Mouse (Mus musculus) liver, postnatal 0 days (tissue): ENCODE measurements around the gene Wdr82. TPM values are rescaled to one million over a fixed set of nuclear protein-coding genes. Genes with fewer than 3 reads are reported as not detected.

Source experiments
- ATAC-seq: fragments of 200-750 bp; cut with Nextera tagmentation; 2 replicates; pipeline ENCODE4 v1.8.0; 2017; ENCODE audit warnings: mild to moderate bottlenecking, moderate library complexity
- DNase-seq: peaks from one replicate; pipeline ENCODE4 v3.0.0-alpha.2; 2016
- H3K27ac ChIP-seq: fragments of 300-500 bp; sonication (generic); 2 replicates; pipeline ENCODE4 v1.5.1; 2014; ENCODE audit warnings: antibody characterized with exemption, moderate library complexity, mild to moderate bottlenecking, low read depth
- H3K27me3 ChIP-seq: fragments of 300-500 bp; sonication (generic); 2 replicates; pipeline ENCODE4 v1.6.1; 2014; ENCODE audit warnings: low read length, control low read depth, mixed read lengths; ENCODE audit not compliant: insufficient read depth
- H3K36me3 ChIP-seq: fragments of 300-500 bp; sonication (generic); replicated peaks from 2 replicates; pipeline ENCODE4 v1.6.1; 2014; ENCODE audit warnings: mild to moderate bottlenecking, control low read depth, low read length, moderate library complexity, mixed read lengths; ENCODE audit not compliant: insufficient read depth
- H3K4me1 ChIP-seq: fragments of 300-500 bp; sonication (generic); 2 replicates; pipeline ENCODE4 v1.6.1; 2014; ENCODE audit warnings: antibody characterized with exemption, mild to moderate bottlenecking, control low read depth; ENCODE audit not compliant: insufficient read depth
- H3K4me2 ChIP-seq: fragments of 300-500 bp; sonication (generic); 2 replicates; pipeline ENCODE4 v1.6.1; 2014; ENCODE audit warnings: low read depth, mild to moderate bottlenecking, low read length, moderate library complexity, mixed read lengths
- H3K4me3 ChIP-seq: fragments of 300-500 bp; sonication (generic); 2 replicates; pipeline ENCODE4 v1.5.1; 2014; ENCODE audit warnings: low read depth, low read length
- H3K9ac ChIP-seq: fragments of 300-500 bp; sonication (generic); replicated peaks from 2 replicates; pipeline ENCODE4 v1.6.1; 2014; ENCODE audit warnings: mild to moderate bottlenecking, moderate library complexity
- H3K9me3 ChIP-seq: fragments of 300-500 bp; sonication (generic); 2 replicates; pipeline ENCODE4 v1.6.1; 2016; ENCODE audit warnings: mild to moderate bottlenecking, control low read depth, low read length, mixed read lengths
- CTCF ChIP-seq: sonication (generic); IDR thresholded peaks from 2 replicates; pipeline ENCODE4 v1.5.1; 2016; ENCODE audit warnings: antibody characterized with exemption, low read depth
- EP300 ChIP-seq: IDR thresholded peaks from 2 replicates; pipeline ENCODE4 v1.6.1; 2016; ENCODE audit warnings: antibody characterized with exemption, low read depth, mild to moderate bottlenecking
- WGBS: fragments of 180-500 bp; shearing (Covaris S2); extraction: QIAGEN DNeasy Blood & Tissue Kit; methylation state at CpG from one replicate; pipeline ENCODE4 v1.1.7; 2014; ENCODE audit not compliant: insufficient replicate concordance; 5-methylcytosine and 5-hydroxymethylcytosine counted together
- polyA plus RNA-seq: library from polyadenylated mRNA; unstranded; fragments of >200 nt; fragmentation: Nextera tagmentation; extraction: Ambion mirVana; gene quantifications from 2 replicates; pipeline ENCODE4 v1.2.1, GENCODE M21; 2015

The Wdr82 gene
- polyA plus RNA-seq, 1 experiment from 2014 or later, result 5.7 TPM

DNA sequence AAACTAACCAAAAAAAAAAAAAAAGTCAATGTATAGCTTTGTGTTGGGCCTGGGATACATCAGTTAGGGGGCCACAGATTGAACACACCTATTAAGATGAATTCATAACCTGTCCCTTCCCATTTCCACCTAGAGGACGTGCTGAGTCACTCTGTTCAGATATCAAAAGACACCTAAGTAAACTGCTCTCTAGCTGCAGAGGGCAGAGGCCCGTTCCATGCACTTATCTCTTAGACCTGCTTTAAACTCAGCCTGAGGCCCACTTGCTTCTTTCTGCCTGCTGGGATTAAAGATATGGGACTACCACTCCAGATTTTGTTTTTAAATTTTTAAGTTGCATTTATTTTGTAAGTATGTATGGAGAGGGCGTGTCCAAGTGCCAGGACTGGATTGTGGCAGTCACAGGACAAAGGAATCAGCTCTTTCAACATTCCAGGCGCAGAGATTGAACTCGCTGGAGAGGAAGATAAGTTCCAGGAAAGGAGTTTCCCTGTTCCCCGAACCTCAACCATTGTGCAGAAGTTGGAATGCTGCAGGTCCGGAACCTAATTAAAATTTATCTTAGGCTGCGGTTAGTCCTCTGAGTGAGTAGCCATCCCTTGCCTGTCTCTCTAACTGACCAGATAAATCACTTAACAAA lies 57.2 kb downstream of the Wdr82 start:
- no peak for DNase-seq
- TF ChIP-seq CTCF, result no peak
- TF ChIP-seq EP300, result peak; percentile 36; the same call in 1 of the 2 replicates

GRCm38 (mm10) chr9:106230051-106230733 lies 59.5 kb downstream of the Wdr82 start:
- DNase-seq (no peak), ATAC-seq (peak; percentile 52)
- Histone ChIP-seq H3K4me2 (no peak overlapping the region), H3K27me3 (peaks cover 4% of the 10 kb centered on the region; the same call in 1 of the 2 replicates), H3K4me1 (peaks cover 11% of the 10 kb centered on the region), H3K4me3 (no peak overlapping the region), H3K9ac (no peak overlapping the region), H3K9me3 (no peaks in the 10 kb centered on the region), H3K27ac (peak overlapping the region; percentile 58), H3K36me3 (peaks cover 24% of the 10 kb centered on the region)
- 51% methylated on average over 9 of the region's 9 CpGs for WGBS
- TF ChIP-seq CTCF (no peak), EP300 (no peak)

More for the DNA sequence above, 57.2 kb downstream of the Wdr82 start:
- Histone ChIP-seq H3K27me3 (peaks cover 4% of the 10 kb centered on the region; the same call in 1 of the 2 replicates), H3K9me3 (no peaks in the 10 kb centered on the region), H3K27ac (no peak overlapping the region), H3K9ac (no peak overlapping the region), H3K4me3 (no peak overlapping the region), H3K36me3 (peaks cover 3% of the 10 kb centered on the region; the same call in 1 of the 2 replicates), H3K4me1 (peaks cover 11% of the 10 kb centered on the region), H3K4me2 (no peak overlapping the region)
- peak; percentile 22 for ATAC-seq
- WGBS, result 58% methylated on average over 8 of the region's 8 CpGs

GRCm38 (mm10) chr9:106230734-106231106 lies 60.0 kb downstream of the Wdr82 start:
- no peaks in the 10 kb centered on the region for H3K9me3 ChIP-seq
- peaks cover 29% of the 10 kb centered on the region for H3K36me3 ChIP-seq
- H3K4me3 ChIP-seq, result no peak overlapping the region
- H3K27me3 ChIP-seq, result peaks cover 4% of the 10 kb centered on the region; the same call in 1 of the 2 replicates
- H3K4me1 ChIP-seq, result peaks cover 10% of the 10 kb centered on the region
- no peak for ATAC-seq
- no peak for DNase-seq
- no peak overlapping the region for H3K9ac ChIP-seq
- H3K4me2 ChIP-seq, result no peak overlapping the region
- TF ChIP-seq CTCF (peak; percentile 38; the same call in 1 of the 2 replicates), EP300 (no peak)
- H3K27ac ChIP-seq, result peak overlapping the region; percentile 58
- WGBS, result 33% methylated on average over 3 of the region's 3 CpGs

DNA sequence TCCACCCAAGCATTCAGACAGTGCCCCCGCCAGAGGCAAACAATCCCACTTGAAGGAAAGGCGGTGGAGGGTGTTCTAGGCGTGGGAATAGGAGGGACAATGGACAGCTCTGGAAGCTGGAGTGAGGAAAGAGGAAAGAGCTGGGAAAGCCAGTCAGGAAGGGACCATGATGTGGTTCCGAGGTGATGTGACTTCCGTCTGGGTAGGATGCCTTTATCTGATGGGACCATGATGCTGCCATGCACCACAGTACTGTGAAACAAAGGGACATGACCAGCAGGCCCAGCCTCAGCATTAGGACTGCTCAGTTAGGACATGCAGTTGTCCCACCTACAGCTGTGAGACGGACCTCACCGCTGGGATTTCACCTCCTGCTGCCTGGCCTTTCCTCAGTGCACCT lies 60.5 kb downstream of the Wdr82 start:
- Histone ChIP-seq H3K9ac (no peak overlapping the region), H3K9me3 (no peaks in the 10 kb centered on the region), H3K4me3 (no peak overlapping the region), H3K27ac (no peak overlapping the region), H3K4me1 (peaks cover 5% of the 10 kb centered on the region), H3K4me2 (no peak overlapping the region), H3K27me3 (peaks cover 2% of the 10 kb centered on the region; the same call in 1 of the 2 replicates), H3K36me3 (peaks cover 33% of the 10 kb centered on the region)
- TF ChIP-seq EP300, result no peak
- no peak for TF ChIP-seq CTCF
- no peak for DNase-seq
- no peak for ATAC-seq
- 60% methylated on average over 7 of the region's 7 CpGs for WGBS

DNA sequence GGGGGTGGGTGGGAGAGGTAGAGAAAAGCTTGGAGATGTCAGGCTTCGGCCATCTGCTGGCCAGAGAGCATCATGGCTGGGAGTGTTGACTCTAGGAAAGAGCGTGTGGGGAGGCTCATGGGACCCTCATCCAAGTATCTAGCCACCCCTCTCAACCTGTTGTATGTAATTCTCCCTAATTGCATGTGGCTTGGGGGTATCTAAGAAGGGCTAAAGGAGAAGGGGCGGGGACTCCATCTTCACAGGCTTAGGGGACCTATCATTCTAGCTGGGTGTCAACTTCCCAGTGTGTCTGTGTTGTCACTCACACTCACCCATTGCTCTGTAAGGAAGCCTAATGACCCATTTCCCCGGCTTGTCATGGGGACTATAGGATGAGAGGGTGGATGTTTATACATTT lies 61.1 kb downstream of the Wdr82 start:
- no peak overlapping the region for H3K4me3 ChIP-seq
- H3K27me3 ChIP-seq, result no peaks in the 10 kb centered on the region
- TF ChIP-seq CTCF (no peak), EP300 (no peak)
- H3K36me3 ChIP-seq, result peaks cover 39% of the 10 kb centered on the region
- DNase-seq (no peak), ATAC-seq (no peak)
- H3K9me3 ChIP-seq, result no peaks in the 10 kb centered on the region
- H3K27ac ChIP-seq, result no peak overlapping the region
- peaks cover 6% of the 10 kb centered on the region for H3K4me1 ChIP-seq
- H3K4me2 ChIP-seq, result no peak overlapping the region
- H3K9ac ChIP-seq, result no peak overlapping the region
- 71% methylated on average over 4 of the region's 4 CpGs for WGBS

DNA sequence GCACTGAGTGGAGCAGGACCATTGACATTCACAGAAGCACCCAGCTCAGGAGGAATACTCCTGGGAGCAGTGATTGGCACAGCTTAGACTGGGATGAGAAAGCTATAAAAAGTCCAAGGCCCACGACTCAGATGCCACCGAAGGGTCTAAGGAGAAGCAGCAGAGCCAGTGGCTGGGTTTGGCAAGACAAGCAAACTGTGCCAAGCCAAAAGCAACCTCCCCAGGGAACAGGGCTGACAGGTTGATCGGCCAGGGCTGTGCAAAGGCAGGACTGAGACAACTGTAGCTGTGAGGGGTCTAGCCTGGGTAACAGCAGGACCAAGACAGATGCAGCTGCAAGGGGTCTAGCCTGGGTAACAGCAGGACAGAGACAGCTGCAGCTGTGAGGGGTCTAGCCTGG lies 62.2 kb downstream of the Wdr82 start:
- H3K9me3 ChIP-seq, result no peaks in the 10 kb centered on the region
- H3K36me3 ChIP-seq, result peaks cover 50% of the 10 kb centered on the region
- no peak for DNase-seq
- TF ChIP-seq EP300 (no peak), CTCF (no peak)
- no peaks in the 10 kb centered on the region for H3K27me3 ChIP-seq
- WGBS, result 78% methylated on average over 3 of the region's 3 CpGs
- ATAC-seq, result no peak
- peaks cover 6% of the 10 kb centered on the region for H3K4me1 ChIP-seq
- no peak overlapping the region for H3K4me3 ChIP-seq
- no peak overlapping the region for H3K27ac ChIP-seq
- no peak overlapping the region for H3K4me2 ChIP-seq
- H3K9ac ChIP-seq, result no peak overlapping the region
